Mouse (Mus musculus) kidney, embryonic 16.5 days (tissue): ENCODE data around the gene Slc30a5. TPM values are rescaled to one million over a fixed set of nuclear protein-coding genes. Genes with fewer than 3 reads are reported as not detected.

Experiments
- ATAC-seq: fragments of 200-750 bp; cut with Nextera tagmentation; 2 replicates; pipeline ENCODE4 v1.8.0; 2017; ENCODE audit warnings: moderate TSS enrichment; ENCODE audit not compliant: low FRiP score, low TSS enrichment
- H3K27ac ChIP-seq: fragments of 300-500 bp; sonication (generic); 2 replicates; pipeline ENCODE4 v1.5.1; 2014; ENCODE audit warnings: low read length
- H3K27me3 ChIP-seq: fragments of 300-500 bp; sonication (generic); 2 replicates; pipeline ENCODE4 v1.6.1; 2014; ENCODE audit warnings: low read length, control low read depth, mixed read lengths; ENCODE audit not compliant: insufficient read depth
- H3K36me3 ChIP-seq: fragments of 300-500 bp; sonication (generic); 2 replicates; pipeline ENCODE4 v1.6.1; 2014; ENCODE audit warnings: low read length, control low read depth, mixed read lengths; ENCODE audit not compliant: insufficient read depth
- H3K4me1 ChIP-seq: fragments of 300-500 bp; sonication (generic); 2 replicates; pipeline ENCODE4 v1.6.1; 2014; ENCODE audit warnings: low read length, control low read depth, mixed read lengths; ENCODE audit not compliant: insufficient read depth
- H3K4me2 ChIP-seq: fragments of 300-500 bp; sonication (generic); replicated peaks from 2 replicates; pipeline ENCODE4 v1.6.1; 2014; ENCODE audit warnings: low read depth, low read length
- H3K4me3 ChIP-seq: fragments of 300-500 bp; sonication (generic); 2 replicates; pipeline ENCODE4 v1.5.1; 2014; ENCODE audit warnings: mild to moderate bottlenecking, low read length
- H3K9ac ChIP-seq: fragments of 300-500 bp; sonication (generic); replicated peaks from 2 replicates; pipeline ENCODE4 v1.6.1; 2014; ENCODE audit warnings: low read length
- H3K9me3 ChIP-seq: fragments of 300-500 bp; sonication (generic); 2 replicates; pipeline ENCODE4 v1.6.1; 2016; ENCODE audit warnings: low read length, control low read depth
- WGBS: fragments of 180-500 bp; shearing (Covaris S2); extraction: QIAGEN DNeasy Blood & Tissue Kit; methylation state at CpG from one replicate; pipeline ENCODE4 v1.1.7; 2014; 5-methylcytosine and 5-hydroxymethylcytosine counted together
- polyA plus RNA-seq: library from polyadenylated mRNA; unstranded; fragments of >200 nt; fragmentation: Nextera tagmentation; extraction: Ambion mirVana; gene quantifications from 2 replicates; pipeline ENCODE4 v1.2.1, GENCODE M21; 2015

Gene Slc30a5
- 54.9 and 55.5 TPM in 2 replicates for polyA plus RNA-seq

GRCm38 (mm10) chr13:100832741-100833639 is at the start of gene Slc30a5:
Gene Slc30a5 (minus strand): TSS chr13:100833427.
- peak; percentile 97 for ATAC-seq
- peak within 1 kb of the TSS; percentile 81 for H3K4me2 ChIP-seq
- H3K4me1 ChIP-seq, result peaks cover 21% of the 10 kb centered on the region
- under 1% methylated on average over 91 of the region's 94 CpGs for WGBS
- peaks cover under 1% of the 10 kb centered on the region; the same call in 1 of the 2 replicates for H3K36me3 ChIP-seq
- H3K9ac ChIP-seq, result peak within 1 kb of the TSS; percentile 96
- H3K4me3 ChIP-seq, result peak within 1 kb of the TSS; percentile 94
- H3K27ac ChIP-seq, result peak within 1 kb of the TSS; percentile 88
- H3K27me3 ChIP-seq, result no peaks in the 10 kb centered on the region
- H3K9me3 ChIP-seq, result no peaks in the 10 kb centered on the region

- Histone ChIP-seq H3K9ac (no peak overlapping the region), H3K4me3 (no peak overlapping the region), H3K36me3 (no peaks in the 10 kb centered on the region), H3K4me1 (peaks cover 11% of the 10 kb centered on the region), H3K9me3 (no peaks in the 10 kb centered on the region), H3K27ac (no peak overlapping the region), H3K27me3 (no peaks in the 10 kb centered on the region), H3K4me2 (no peak overlapping the region)
- ATAC-seq, result no peak
- WGBS, result 76% methylated on average over 2 of the region's 2 CpGs
Observed at GRCm38 (mm10) chr13:100881944-100882343, 48.7 kb upstream of the Slc30a5 start.

GRCm38 (mm10) chr13:100879806-100880205 is 46.6 kb upstream of the Slc30a5 start:
- Histone ChIP-seq H3K9ac (no peak overlapping the region), H3K4me2 (no peak overlapping the region), H3K4me1 (peaks cover 11% of the 10 kb centered on the region), H3K9me3 (no peaks in the 10 kb centered on the region), H3K36me3 (no peaks in the 10 kb centered on the region), H3K27me3 (no peaks in the 10 kb centered on the region), H3K27ac (no peak overlapping the region), H3K4me3 (no peak overlapping the region)
- 64% methylated on average over 3 of the region's 3 CpGs for WGBS
- ATAC-seq, result no peak

- no peaks in the 10 kb centered on the region for H3K36me3 ChIP-seq
- no peaks in the 10 kb centered on the region for H3K9me3 ChIP-seq
- H3K4me1 ChIP-seq, result peaks cover 11% of the 10 kb centered on the region
- ATAC-seq, result 0 out of 2 replicates have a peak, but pooled peaks have one; percentile 15
- H3K9ac ChIP-seq, result no peak overlapping the region
- H3K4me3 ChIP-seq, result no peak overlapping the region
- WGBS, result 21% methylated on average over 3 of the region's 3 CpGs
- 0 out of 2 replicates have a peak overlapping the region, but pooled peaks have one; percentile 14 for H3K27ac ChIP-seq
- H3K27me3 ChIP-seq, result no peaks in the 10 kb centered on the region
- H3K4me2 ChIP-seq, result no peak overlapping the region
Observed at GRCm38 (mm10) chr13:100879326-100879725, 46.1 kb upstream of the Slc30a5 start.

- Histone ChIP-seq H3K4me3 (no peak overlapping the region), H3K4me2 (no peak overlapping the region), H3K27me3 (no peaks in the 10 kb centered on the region), H3K9me3 (no peaks in the 10 kb centered on the region), H3K9ac (no peak overlapping the region), H3K4me1 (peaks cover 11% of the 10 kb centered on the region), H3K27ac (no peak overlapping the region), H3K36me3 (no peaks in the 10 kb centered on the region)
- no peak for ATAC-seq
- WGBS, result 33% methylated on average over 3 of the region's 3 CpGs
Observed at GRCm38 (mm10) chr13:100878264-100878663, 45.0 kb upstream of the Slc30a5 start.

GRCm38 (mm10) chr13:100877703-100878102 is 44.5 kb upstream of the Slc30a5 start:
- Histone ChIP-seq H3K4me1 (peaks cover 11% of the 10 kb centered on the region), H3K9me3 (no peaks in the 10 kb centered on the region), H3K27me3 (no peaks in the 10 kb centered on the region), H3K4me2 (no peak overlapping the region), H3K4me3 (no peak overlapping the region), H3K27ac (no peak overlapping the region), H3K36me3 (no peaks in the 10 kb centered on the region), H3K9ac (no peak overlapping the region)
- ATAC-seq, result no peak
- WGBS, result 92% methylated on average over 3 of the region's 3 CpGs

GRCm38 (mm10) chr13:100875103-100875502 is 41.9 kb upstream of the Slc30a5 start:
- no peaks in the 10 kb centered on the region for H3K9me3 ChIP-seq
- no peak overlapping the region for H3K27ac ChIP-seq
- H3K27me3 ChIP-seq, result no peaks in the 10 kb centered on the region
- ATAC-seq, result no peak
- H3K9ac ChIP-seq, result no peak overlapping the region
- WGBS, result 66% methylated on average over 4 of the region's 4 CpGs
- H3K4me1 ChIP-seq, result peaks cover 11% of the 10 kb centered on the region
- H3K36me3 ChIP-seq, result no peaks in the 10 kb centered on the region
- no peak overlapping the region for H3K4me3 ChIP-seq
- H3K4me2 ChIP-seq, result no peak overlapping the region

- Histone ChIP-seq H3K9ac (no peak overlapping the region), H3K4me1 (peaks cover 8% of the 10 kb centered on the region), H3K9me3 (no peaks in the 10 kb centered on the region), H3K36me3 (no peaks in the 10 kb centered on the region), H3K27ac (no peak overlapping the region), H3K4me3 (no peak overlapping the region), H3K4me2 (no peak overlapping the region), H3K27me3 (no peaks in the 10 kb centered on the region)
- no peak for ATAC-seq
- WGBS, result 81% methylated on average over 3 of the region's 3 CpGs
Observed at GRCm38 (mm10) chr13:100874588-100874987, 41.4 kb upstream of the Slc30a5 start.

GRCm38 (mm10) chr13:100873530-100873929 is 40.3 kb upstream of the Slc30a5 start:
- Histone ChIP-seq H3K9ac (no peak overlapping the region), H3K4me2 (no peak overlapping the region), H3K9me3 (no peaks in the 10 kb centered on the region), H3K27ac (no peak overlapping the region), H3K4me1 (0 out of 2 replicates have a peak, but pooled peaks cover 2% of the 10 kb centered on the region), H3K27me3 (no peaks in the 10 kb centered on the region), H3K4me3 (no peak overlapping the region), H3K36me3 (no peaks in the 10 kb centered on the region)
- WGBS, result 86% methylated on average over 8 of the region's 8 CpGs
- ATAC-seq, result no peak
